Mouse (Mus musculus) MEL (cell line): ENCODE results near the gene Pid1. TPM values are rescaled to one million over a fixed set of nuclear protein-coding genes. Genes with fewer than 3 reads are reported as not detected.

Experiments used
- DNase-seq: peaks from one replicate; pipeline ENCODE4 v3.0.0; 2011; ENCODE audit warnings: low read depth, low spot score
- H3K27ac ChIP-seq: 2 replicates; pipeline ENCODE4 v1.5.1; 2012; ENCODE audit warnings: low read depth, mild to moderate bottlenecking, control low read depth, low read length, moderate library complexity; ENCODE audit not compliant: control insufficient read depth
- H3K27me3 ChIP-seq, 2 experiments: fragments of 150-350 bp in 1 of 2; sonication (generic) in 1 of 2; 2 replicates each; pipeline ENCODE4 v1.6.1; 2012; ENCODE audit warnings: low read length in 2 of 2, mild to moderate bottlenecking in 2 of 2, improper control_type of control experiment in 1 of 2, moderate library complexity in 1 of 2; ENCODE audit not compliant: insufficient read depth in 2 of 2, control insufficient read depth in 1 of 2
- H3K36me3 ChIP-seq, 2 experiments: 2 replicates each; pipeline ENCODE4 v1.6.1; 2012 to 2014; ENCODE audit warnings: low read length in 2 of 2, improper control_type of control experiment in 1 of 2, inconsistent platforms in 1 of 2, mild to moderate bottlenecking in 1 of 2; ENCODE audit not compliant: insufficient read depth in 2 of 2, control insufficient read depth in 1 of 2
- H3K4me1 ChIP-seq, 2 experiments: fragments of 150-350 bp in 1 of 2; sonication (generic) in 1 of 2; 2 replicates each; pipeline ENCODE4 v1.6.1; 2012; ENCODE audit warnings: low read length in 2 of 2, improper control_type of control experiment in 1 of 2, mild to moderate bottlenecking in 1 of 2; ENCODE audit not compliant: insufficient read depth in 2 of 2, control insufficient read depth in 1 of 2
- H3K4me3 ChIP-seq, 2 experiments: fragments of 150-350 bp in 1 of 2; sonication (generic) in 1 of 2; 2 replicates each; pipeline ENCODE4 v1.5.1; 2012; ENCODE audit warnings: low read depth in 2 of 2, low read length in 2 of 2, mild to moderate bottlenecking in 2 of 2, moderate library complexity in 2 of 2, control low read depth in 1 of 2, improper control_type of control experiment in 1 of 2; ENCODE audit not compliant: control insufficient read depth in 1 of 2, insufficient read depth in 1 of 2
- H3K79me2 ChIP-seq: 2 replicates; pipeline ENCODE4 v1.6.1; 2012; ENCODE audit warnings: mild to moderate bottlenecking, low read length, moderate library complexity; ENCODE audit not compliant: control insufficient read depth, poor library complexity, insufficient read depth
- H3K9ac ChIP-seq: 2 replicates; pipeline ENCODE4 v1.6.1; 2012; ENCODE audit warnings: low read depth, mild to moderate bottlenecking, control low read depth, low read length, moderate library complexity; ENCODE audit not compliant: control insufficient read depth, poor library complexity, severe bottlenecking
- H3K9me3 ChIP-seq: fragments of 150-350 bp; sonication (generic); replicated peaks from 2 replicates; pipeline ENCODE4 v1.6.1; 2012; ENCODE audit warnings: mild to moderate bottlenecking, low read length, improper control_type of control experiment, moderate library complexity; ENCODE audit not compliant: insufficient read depth
- BHLHE40 ChIP-seq: IDR thresholded peaks from 2 replicates; pipeline ENCODE4 v1.6.1; 2012; ENCODE audit warnings: low read depth, mild to moderate bottlenecking, inconsistent platforms, low read length, improper control_type of control experiment, borderline replicate concordance
- CHD1 ChIP-seq: IDR thresholded peaks from 2 replicates; pipeline ENCODE4 v1.6.1; 2012; ENCODE audit warnings: low read depth, mild to moderate bottlenecking, inconsistent platforms, low read length, improper control_type of control experiment
- CTCF ChIP-seq, 3 experiments: IDR thresholded peaks in 2 of 3; conservative IDR thresholded peaks in 1 of 3; 2 replicates each; pipeline ENCODE4 v1.5.1; 2011 to 2012; ENCODE audit warnings: low read length in 3 of 3, low read depth in 2 of 3, mild to moderate bottlenecking in 2 of 3, improper control_type of control experiment in 1 of 3, inconsistent platforms in 1 of 3, mixed read lengths in 1 of 3, moderate library complexity in 1 of 3; ENCODE audit not compliant: control insufficient read depth in 1 of 3, insufficient read depth in 1 of 3, poor library complexity in 1 of 3, severe bottlenecking in 1 of 3
- E2F4 ChIP-seq: IDR thresholded peaks from 2 replicates; pipeline ENCODE4 v1.6.1; 2011; ENCODE audit warnings: low read depth, low read length, improper control_type of control experiment, borderline replicate concordance
- EP300 ChIP-seq, 2 experiments: IDR thresholded peaks; 2 replicates each; pipeline ENCODE4 v1.6.1; 2011; ENCODE audit warnings: improper control_type of control experiment in 2 of 2, low read length in 2 of 2, low read depth in 1 of 2, mild to moderate bottlenecking in 1 of 2
- ETS1 ChIP-seq: IDR thresholded peaks from 2 replicates; pipeline ENCODE4 v1.6.1; 2012; ENCODE audit warnings: low read depth, mild to moderate bottlenecking, inconsistent platforms, low read length, improper control_type of control experiment, moderate library complexity
- GABPA ChIP-seq: IDR thresholded peaks from 2 replicates; pipeline ENCODE4 v1.6.1; 2012; ENCODE audit warnings: low read depth, mild to moderate bottlenecking, inconsistent platforms, low read length, improper control_type of control experiment, moderate library complexity
- JUND ChIP-seq: IDR thresholded peaks from 2 replicates; pipeline ENCODE4 v1.6.1; 2011; ENCODE audit warnings: low read depth, mild to moderate bottlenecking, improper control_type of control experiment, low read length
- KAT2A ChIP-seq: conservative IDR thresholded peaks from 2 replicates; pipeline ENCODE4 v1.6.1; 2012; ENCODE audit warnings: low read depth, low read length, improper control_type of control experiment, inconsistent platforms
- MAX ChIP-seq: IDR thresholded peaks from 2 replicates; pipeline ENCODE4 v1.6.1; 2011; ENCODE audit warnings: low read length, improper control_type of control experiment
- NELFE ChIP-seq: IDR thresholded peaks from 2 replicates; pipeline ENCODE4 v1.6.1; 2011; ENCODE audit warnings: low read depth, low read length, improper control_type of control experiment
- NRF1 ChIP-seq: IDR thresholded peaks from 2 replicates; pipeline ENCODE4 v1.6.1; 2014; ENCODE audit warnings: low read depth, mild to moderate bottlenecking, inconsistent platforms, low read length, improper control_type of control experiment, moderate library complexity; ENCODE audit not compliant: poor library complexity, insufficient read depth, severe bottlenecking
- POLR2A ChIP-seq, 2 experiments: IDR thresholded peaks; 2 replicates each; pipeline ENCODE4 v1.6.1; 2011 to 2012; ENCODE audit warnings: low read length in 2 of 2, mild to moderate bottlenecking in 2 of 2, control low read depth in 1 of 2, improper control_type of control experiment in 1 of 2, low read depth in 1 of 2, moderate library complexity in 1 of 2; ENCODE audit not compliant: control insufficient read depth in 1 of 2, insufficient read depth in 1 of 2, poor library complexity in 1 of 2
- POLR2AphosphoS2 ChIP-seq: IDR thresholded peaks from 2 replicates; pipeline ENCODE4 v1.6.1; 2011; ENCODE audit warnings: low read length, improper control_type of control experiment
- POLR2AphosphoS5 ChIP-seq: IDR thresholded peaks from 2 replicates; pipeline ENCODE4 v1.6.1; 2012; ENCODE audit warnings: low read depth, borderline replicate concordance, mild to moderate bottlenecking, inconsistent platforms, low read length, moderate library complexity, mixed read lengths
- RCOR1 ChIP-seq: IDR thresholded peaks from 2 replicates; pipeline ENCODE4 v1.6.1; 2012; ENCODE audit warnings: low read depth, mild to moderate bottlenecking, inconsistent platforms, low read length, improper control_type of control experiment
- TAL1 ChIP-seq: IDR thresholded peaks from 2 replicates; pipeline ENCODE4 v1.6.1; 2012; ENCODE audit warnings: mild to moderate bottlenecking, inconsistent platforms, low read length, moderate library complexity, mixed read lengths
- TBP ChIP-seq: IDR thresholded peaks from 2 replicates; pipeline ENCODE4 v1.8.0; 2011; ENCODE audit warnings: low read depth, low read length, improper control_type of control experiment
- TCF12 ChIP-seq: IDR thresholded peaks from 2 replicates; pipeline ENCODE4 v1.6.1; 2014; ENCODE audit warnings: low read depth, mild to moderate bottlenecking, inconsistent platforms, low read length, improper control_type of control experiment, moderate library complexity
- USF2 ChIP-seq, 2 experiments: IDR thresholded peaks; 2 replicates each; pipeline ENCODE4 v1.6.1; 2011 to 2012; ENCODE audit warnings: improper control_type of control experiment in 2 of 2, low read length in 2 of 2, borderline replicate concordance in 1 of 2, inconsistent platforms in 1 of 2, low read depth in 1 of 2, mild to moderate bottlenecking in 1 of 2; ENCODE audit not compliant: insufficient read depth in 1 of 2
- ZMIZ1 ChIP-seq: IDR thresholded peaks from 2 replicates; pipeline ENCODE4 v1.6.1; 2012; ENCODE audit warnings: low read depth, mild to moderate bottlenecking, inconsistent platforms, low read length, improper control_type of control experiment, moderate library complexity
- polyA plus RNA-seq, 2 experiments: library from polyadenylated mRNA; stranded (reverse) in 1 of 2; unstranded in 1 of 2; fragments of >175 nt in 1 of 2; fragments of >200 nt in 1 of 2; gene quantifications; 2 replicates each; pipeline versions ENCODE4 v1.2.1 to v1.2.4; 2012; ENCODE audit warnings: low replicate concordance in 2 of 2, low read depth in 1 of 2; ENCODE audit not compliant: insufficient read length in 2 of 2, insufficient read depth in 1 of 2, missing spikeins in 1 of 2
- total RNA-seq: library from RNA; depleted of rRNA; stranded (reverse); fragments of 300-350 nt; gene quantifications from 2 replicates; pipeline ENCODE4 v1.2.3, GENCODE M21; 2012

Pid1 gene
- total and polyA plus RNA-seq, 3 experiments: not detected

- no peak for TF ChIP-seq GABPA
- TF ChIP-seq, all 39 proteins: peak for 0
Measured at GRCm38 (mm10) chr1:84085361-84085760, 278.6 kb downstream of the Pid1 start (continued).

GRCm38 (mm10) chr1:84079566-84079965, 284.4 kb downstream of the Pid1 start:
- H3K9me3 ChIP-seq: no peaks in the 10 kb centered on the region
- H3K4me3 ChIP-seq: no peak overlapping the region
- no peaks in the 10 kb centered on the region for H3K4me1 ChIP-seq
- no peak overlapping the region for H3K9ac ChIP-seq
- no peak overlapping the region for H3K27ac ChIP-seq
- H3K27me3 ChIP-seq: no peaks in the 10 kb centered on the region
- TF ChIP-seq E2F4: no peak
- no peak for TF ChIP-seq CHD1
- TF ChIP-seq KAT2A: no peak
- no peak for TF ChIP-seq TAL1
- TF ChIP-seq TCF12: no peak
- H3K79me2 ChIP-seq: no peaks in the 10 kb centered on the region
- no peaks in the 10 kb centered on the region for H3K36me3 ChIP-seq
- no peak for DNase-seq

- no peak for DNase-seq
Measured at GRCm38 (mm10) chr1:84077023-84077422, 287.0 kb downstream of the Pid1 start.

More at GRCm38 (mm10) chr1:84077023-84077422, 287.0 kb downstream of the Pid1 start:
- no peaks in the 10 kb centered on the region for H3K9me3 ChIP-seq
- H3K4me3 ChIP-seq: no peak overlapping the region
- no peaks in the 10 kb centered on the region for H3K27me3 ChIP-seq
- H3K79me2 ChIP-seq: no peaks in the 10 kb centered on the region
- TF ChIP-seq ZMIZ1: no peak
- TF ChIP-seq JUND: no peak
- TF ChIP-seq BHLHE40: no peak
- no peak for TF ChIP-seq EP300 (IDR thresholded peaks at IDR 0.05; ENCODE audit: low read depth in 1 of 2, low read length in 2 of 2)
- TF ChIP-seq POLR2AphosphoS5: no peak
- TF ChIP-seq NELFE: no peak
- TF ChIP-seq NRF1: no peak
- no peak for TF ChIP-seq KAT2A
- TF ChIP-seq POLR2A (IDR thresholded peaks at IDR 0.05; ENCODE audit: control insufficient read depth in 1 of 2, insufficient read depth in 1 of 2, low read depth in 1 of 2, low read length in 2 of 2, poor library complexity in 1 of 2): no peak
- TF ChIP-seq POLR2AphosphoS2: no peak
- no peak for TF ChIP-seq USF2 (IDR thresholded peaks at IDR 0.05; ENCODE audit: borderline replicate concordance in 1 of 2, insufficient read depth in 1 of 2, low read depth in 1 of 2, low read length in 2 of 2)
- TF ChIP-seq ETS1: no peak
- TF ChIP-seq RCOR1: no peak
- TF ChIP-seq MAX: no peak
- no peak for TF ChIP-seq CTCF (IDR thresholded peaks at IDR 0.05 in 2 of 3, conservative IDR thresholded peaks at IDR 0.05 in 1 of 3; ENCODE audit: control insufficient read depth in 1 of 3, insufficient read depth in 1 of 3, low read depth in 2 of 3, low read length in 3 of 3, poor library complexity in 1 of 3, severe bottlenecking in 1 of 3)
- no peak for TF ChIP-seq GABPA
- no peak for TF ChIP-seq TBP
- no peaks in the 10 kb centered on the region for H3K36me3 ChIP-seq
- H3K4me1 ChIP-seq: no peaks in the 10 kb centered on the region
- no peak overlapping the region for H3K9ac ChIP-seq
- H3K27ac ChIP-seq: no peak overlapping the region
